Mouse (Mus musculus): ENCODE measurements around the gene Mllt11.

DNA sequence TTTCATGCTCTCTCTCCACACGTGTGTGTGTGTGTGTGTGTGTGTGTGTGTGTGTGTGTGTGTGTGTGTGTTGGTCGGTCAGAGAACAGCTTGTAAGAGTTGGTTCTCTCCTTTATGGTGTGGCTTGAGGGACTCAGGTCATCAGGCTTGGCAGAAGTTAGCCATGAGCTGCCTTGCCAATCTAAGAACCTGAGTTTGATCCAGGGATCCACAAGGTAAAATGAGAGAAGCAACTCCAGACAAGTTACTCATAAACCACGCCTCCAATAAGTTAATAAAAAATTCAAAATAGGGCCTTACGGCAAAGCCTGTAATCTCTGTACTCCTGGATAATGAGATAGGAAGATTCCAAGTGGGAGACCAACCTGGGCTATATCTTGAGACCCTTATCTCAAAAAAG is 23.7 kb downstream of the Mllt11 start:
- no peak for TF ChIP-seq CTCF (IDR thresholded peaks at IDR 0.05; ENCODE audit: borderline replicate concordance, insufficient read depth, low read length)
- TF ChIP-seq POLR2A (IDR thresholded peaks at IDR 0.05; ENCODE audit: low read depth, low read length), result no peak
